Mouse (Mus musculus): ENCODE data around the gene Wfdc3. TPM values are rescaled to one million over a fixed set of nuclear protein-coding genes. Genes with fewer than 3 reads are reported as not detected.
"Not testable (repeated sequence)": the region's sequence is repeated elsewhere in the genome, so short reads cannot be mapped to it uniquely, and the experiment has no call there.

Gene Wfdc3
- polyA plus RNA-seq, 1 experiment from 2014 or later, result 1.1 TPM

- Histone ChIP-seq H3K4me3 (ENCODE audit: low read length) (no peak overlapping the region), H3K9me3 (ENCODE audit: low read length) (no peaks in the 10 kb centered on the region), H3K27ac (ENCODE audit: low read length) (no peak overlapping the region), H3K36me3 (ENCODE audit: insufficient read depth, low read length) (no peaks in the 10 kb centered on the region), H3K4me1 (ENCODE audit: insufficient read depth, low read length) (no peaks in the 10 kb centered on the region), H3K4me2 (replicated peaks; ENCODE audit: low read depth, low read length) (no peak overlapping the region), H3K9ac (replicated peaks; ENCODE audit: low read length) (no peak overlapping the region), H3K27me3 (ENCODE audit: insufficient read depth, low read length) (no peaks in the 10 kb centered on the region)
- WGBS, result 62% methylated on average over 4 of the region's 4 CpGs
- ATAC-seq (ENCODE audit: low FRiP score, low TSS enrichment), result no peak
Observed at GRCm38 (mm10) chr2:164723276-164723675, 22.5 kb downstream of the Wfdc3 start.

- ATAC-seq (ENCODE audit: low FRiP score, low TSS enrichment); H3K9me3 ChIP-seq (ENCODE audit: low read length): not testable (repeated sequence)
Observed at GRCm38 (mm10) chr2:164716194-164716786, 29.4 kb downstream of the Wfdc3 start.

GRCm38 (mm10) chr2:164715005-164715404 lies 30.7 kb downstream of the Wfdc3 start, which contains the start of gene Spint5:
Gene Spint5, plus strand, starts transcription at chr2:164715305.
- no peak for ATAC-seq (ENCODE audit: low FRiP score, low TSS enrichment)

More at GRCm38 (mm10) chr2:164716194-164716786, 29.4 kb downstream of the Wfdc3 start:
- H3K27me3 ChIP-seq (ENCODE audit: insufficient read depth, low read length); H3K4me3 ChIP-seq (ENCODE audit: low read length); H3K36me3 ChIP-seq (ENCODE audit: insufficient read depth, low read length); H3K4me2 ChIP-seq (replicated peaks; ENCODE audit: low read depth, low read length); H3K9ac ChIP-seq (replicated peaks; ENCODE audit: low read length); H3K27ac ChIP-seq (ENCODE audit: low read length); H3K4me1 ChIP-seq (ENCODE audit: insufficient read depth, low read length): not testable (repeated sequence)
- 90% methylated on average over 20 of the region's 23 CpGs for WGBS

GRCm38 (mm10) chr2:164705991-164706390 lies 39.7 kb downstream of the Wfdc3 start:
- no peak overlapping the region for H3K27ac ChIP-seq (ENCODE audit: low read length)
- H3K9ac ChIP-seq (replicated peaks; ENCODE audit: low read length), result no peak overlapping the region
- WGBS, result 83% methylated on average over 14 of the region's 14 CpGs
- H3K9me3 ChIP-seq (ENCODE audit: low read length), result no peaks in the 10 kb centered on the region
- no peaks in the 10 kb centered on the region for H3K27me3 ChIP-seq (ENCODE audit: insufficient read depth, low read length)
- no peak overlapping the region for H3K4me3 ChIP-seq (ENCODE audit: low read length)
- no peaks in the 10 kb centered on the region for H3K36me3 ChIP-seq (ENCODE audit: insufficient read depth, low read length)
- ATAC-seq (ENCODE audit: low FRiP score, low TSS enrichment), result no peak
- H3K4me2 ChIP-seq (replicated peaks; ENCODE audit: low read depth, low read length), result no peak overlapping the region
- no peaks in the 10 kb centered on the region for H3K4me1 ChIP-seq (ENCODE audit: insufficient read depth, low read length)

More at GRCm38 (mm10) chr2:164715005-164715404, 30.7 kb downstream of the Wfdc3 start, which contains the start of gene Spint5:
- Histone ChIP-seq H3K27ac (ENCODE audit: low read length) (no peak within 1 kb of the TSS), H3K27me3 (ENCODE audit: insufficient read depth, low read length) (no peaks in the 10 kb centered on the region), H3K9ac (replicated peaks; ENCODE audit: low read length) (no peak within 1 kb of the TSS), H3K4me1 (ENCODE audit: insufficient read depth, low read length) (no peaks in the 10 kb centered on the region), H3K9me3 (ENCODE audit: low read length) (no peaks in the 10 kb centered on the region), H3K36me3 (ENCODE audit: insufficient read depth, low read length) (no peaks in the 10 kb centered on the region), H3K4me2 (replicated peaks; ENCODE audit: low read depth, low read length) (no peak within 1 kb of the TSS), H3K4me3 (ENCODE audit: low read length) (no peak within 1 kb of the TSS)
- WGBS, result 78% methylated on average over 6 of the region's 6 CpGs

- Histone ChIP-seq H3K4me3 (ENCODE audit: low read length) (no peak overlapping the region), H3K4me1 (ENCODE audit: insufficient read depth, low read length) (no peaks in the 10 kb centered on the region), H3K9me3 (ENCODE audit: low read length) (no peaks in the 10 kb centered on the region), H3K4me2 (replicated peaks; ENCODE audit: low read depth, low read length) (no peak overlapping the region), H3K9ac (replicated peaks; ENCODE audit: low read length) (no peak overlapping the region), H3K36me3 (ENCODE audit: insufficient read depth, low read length) (no peaks in the 10 kb centered on the region), H3K27me3 (ENCODE audit: insufficient read depth, low read length) (no peaks in the 10 kb centered on the region), H3K27ac (ENCODE audit: low read length) (no peak overlapping the region)
- ATAC-seq (ENCODE audit: low FRiP score, low TSS enrichment), result no peak
- 98% methylated on average over 6 of the region's 6 CpGs for WGBS
Observed at GRCm38 (mm10) chr2:164705328-164705727, 40.4 kb downstream of the Wfdc3 start.

- Histone ChIP-seq H3K9ac (replicated peaks; ENCODE audit: low read length) (no peak overlapping the region), H3K27ac (ENCODE audit: low read length) (no peak overlapping the region), H3K9me3 (ENCODE audit: low read length) (no peaks in the 10 kb centered on the region), H3K36me3 (ENCODE audit: insufficient read depth, low read length) (no peaks in the 10 kb centered on the region), H3K4me1 (ENCODE audit: insufficient read depth, low read length) (no peaks in the 10 kb centered on the region), H3K27me3 (ENCODE audit: insufficient read depth, low read length) (no peaks in the 10 kb centered on the region), H3K4me2 (replicated peaks; ENCODE audit: low read depth, low read length) (no peak overlapping the region), H3K4me3 (ENCODE audit: low read length) (no peak overlapping the region)
- no peak for ATAC-seq (ENCODE audit: low FRiP score, low TSS enrichment)
- WGBS, result 84% methylated on average over 5 of the region's 5 CpGs
Observed at GRCm38 (mm10) chr2:164704235-164704634, 41.5 kb downstream of the Wfdc3 start.

GRCm38 (mm10) chr2:164701761-164702160 lies 44.0 kb downstream of the Wfdc3 start:
- Histone ChIP-seq H3K9me3 (ENCODE audit: low read length) (no peaks in the 10 kb centered on the region), H3K4me1 (ENCODE audit: insufficient read depth, low read length) (no peaks in the 10 kb centered on the region), H3K4me3 (ENCODE audit: low read length) (no peak overlapping the region), H3K4me2 (replicated peaks; ENCODE audit: low read depth, low read length) (no peak overlapping the region), H3K9ac (replicated peaks; ENCODE audit: low read length) (no peak overlapping the region), H3K27ac (ENCODE audit: low read length) (no peak overlapping the region), H3K27me3 (ENCODE audit: insufficient read depth, low read length) (no peaks in the 10 kb centered on the region), H3K36me3 (ENCODE audit: insufficient read depth, low read length) (no peaks in the 10 kb centered on the region)
- WGBS, result 86% methylated on average over 5 of the region's 5 CpGs
- ATAC-seq (ENCODE audit: low FRiP score, low TSS enrichment), result no peak

GRCm38 (mm10) chr2:164700959-164701358 lies 44.8 kb downstream of the Wfdc3 start:
- no peak for ATAC-seq (ENCODE audit: low FRiP score, low TSS enrichment)

GRCm38 (mm10) chr2:164698201-164698600 lies 47.5 kb downstream of the Wfdc3 start, which contains the start of gene Spint4:
Gene Spint4, plus strand, starts transcription at chr2:164698501.
- no peaks in the 10 kb centered on the region for H3K4me1 ChIP-seq (ENCODE audit: insufficient read depth, low read length)
- no peaks in the 10 kb centered on the region for H3K27me3 ChIP-seq (ENCODE audit: insufficient read depth, low read length)
- no peak within 1 kb of the TSS for H3K9ac ChIP-seq (replicated peaks; ENCODE audit: low read length)
- H3K27ac ChIP-seq (ENCODE audit: low read length), result no peak within 1 kb of the TSS
- 66% methylated on average over 4 of the region's 4 CpGs for WGBS
- H3K4me2 ChIP-seq (replicated peaks; ENCODE audit: low read depth, low read length), result no peak within 1 kb of the TSS
- H3K36me3 ChIP-seq (ENCODE audit: insufficient read depth, low read length), result no peaks in the 10 kb centered on the region
- no peaks in the 10 kb centered on the region for H3K9me3 ChIP-seq (ENCODE audit: low read length)
- ATAC-seq (ENCODE audit: low FRiP score, low TSS enrichment), result no peak
- H3K4me3 ChIP-seq (ENCODE audit: low read length), result no peak within 1 kb of the TSS

More at GRCm38 (mm10) chr2:164700959-164701358, 44.8 kb downstream of the Wfdc3 start:
- no peak overlapping the region for H3K4me2 ChIP-seq (replicated peaks; ENCODE audit: low read depth, low read length)
- WGBS, result 64% methylated on average over 5 of the region's 5 CpGs
- no peak overlapping the region for H3K4me3 ChIP-seq (ENCODE audit: low read length)
- H3K4me1 ChIP-seq (ENCODE audit: insufficient read depth, low read length), result no peaks in the 10 kb centered on the region
- no peaks in the 10 kb centered on the region for H3K36me3 ChIP-seq (ENCODE audit: insufficient read depth, low read length)
- H3K27ac ChIP-seq (ENCODE audit: low read length), result no peak overlapping the region
- H3K9ac ChIP-seq (replicated peaks; ENCODE audit: low read length), result no peak overlapping the region
- no peaks in the 10 kb centered on the region for H3K9me3 ChIP-seq (ENCODE audit: low read length)
- H3K27me3 ChIP-seq (ENCODE audit: insufficient read depth, low read length), result no peaks in the 10 kb centered on the region

GRCm38 (mm10) chr2:164684807-164685206 lies 60.9 kb downstream of the Wfdc3 start, which contains the start of gene Wfdc13:
Gene Wfdc13, plus strand, starts transcription at chr2:164685107.
- Histone ChIP-seq H3K36me3 (ENCODE audit: insufficient read depth, low read length) (no peaks in the 10 kb centered on the region), H3K9ac (replicated peaks; ENCODE audit: low read length) (no peak within 1 kb of the TSS), H3K27me3 (ENCODE audit: insufficient read depth, low read length) (no peaks in the 10 kb centered on the region), H3K9me3 (ENCODE audit: low read length) (no peaks in the 10 kb centered on the region), H3K4me3 (ENCODE audit: low read length) (no peak within 1 kb of the TSS), H3K4me1 (ENCODE audit: insufficient read depth, low read length) (no peaks in the 10 kb centered on the region; the same call in 1 of the 2 replicates), H3K27ac (ENCODE audit: low read length) (no peak within 1 kb of the TSS), H3K4me2 (replicated peaks; ENCODE audit: low read depth, low read length) (no peak within 1 kb of the TSS)
- 60% methylated on average over 3 of the region's 3 CpGs for WGBS
- ATAC-seq (ENCODE audit: low FRiP score, low TSS enrichment), result no peak

All from kidney, embryonic 16.5 days (tissue).